Mouse (Mus musculus) CH12.LX (cell line): ENCODE results near the gene B3galt4. TPM values are rescaled to one million over a fixed set of nuclear protein-coding genes. Genes with fewer than 3 reads are reported as not detected.
A peak's percentile ranks its signal among the peaks of the same experiment; 100 is the strongest.
"Not testable (repeated sequence)": the region's sequence is repeated elsewhere in the genome, so short reads cannot be mapped to it uniquely, and the experiment has no call there.

Experiments
- DNase-seq: peaks from one replicate; pipeline ENCODE4 v3.0.0-alpha.2; 2013; ENCODE audit errors: extremely low read depth
- H3K27ac ChIP-seq: 2 replicates; pipeline ENCODE4 v1.5.1; 2012; ENCODE audit warnings: low read depth, mild to moderate bottlenecking, control low read depth, moderate library complexity; ENCODE audit not compliant: insufficient read depth
- H3K27me3 ChIP-seq: replicated peaks from 2 replicates; pipeline ENCODE3; 2012; ENCODE audit warnings: inconsistent platforms
- H3K36me3 ChIP-seq, 2 experiments: replicated peaks in 1 of 2; 2 replicates each; pipeline versions ENCODE3 to v1.6.1; 2012; ENCODE audit warnings: inconsistent platforms in 1 of 2, low read length in 1 of 2, mild to moderate bottlenecking in 1 of 2, mixed read lengths in 1 of 2, moderate library complexity in 1 of 2; ENCODE audit not compliant: control insufficient read depth in 1 of 2, insufficient read depth in 1 of 2
- H3K4me1 ChIP-seq, 2 experiments: 2 replicates each; pipeline ENCODE4 v1.6.1; 2012; ENCODE audit warnings: inconsistent platforms in 1 of 2, moderate library complexity in 1 of 2; ENCODE audit not compliant: insufficient read depth in 2 of 2, control insufficient read depth in 1 of 2
- H3K4me2 ChIP-seq: 2 replicates; pipeline ENCODE4 v1.6.1; 2012; ENCODE audit warnings: low read depth, mild to moderate bottlenecking, control low read depth; ENCODE audit not compliant: poor library complexity, insufficient read depth, severe bottlenecking
- H3K4me3 ChIP-seq, 3 experiments: fragments of 150-350 bp in 1 of 3; sonication (generic) in 1 of 3; replicated peaks in 1 of 3; 2 replicates each; pipeline versions ENCODE3 to v1.5.1; 2011 to 2012; ENCODE audit warnings: low read depth in 2 of 3, low read length in 2 of 3, mild to moderate bottlenecking in 2 of 3, moderate library complexity in 2 of 3, control low read depth in 1 of 3, improper control_type of control experiment in 1 of 3, inconsistent platforms in 1 of 3, mixed read lengths in 1 of 3; ENCODE audit not compliant: poor library complexity in 1 of 3
- H3K79me2 ChIP-seq: replicated peaks from 2 replicates; pipeline ENCODE4 v1.6.1; 2012; ENCODE audit warnings: mild to moderate bottlenecking, moderate library complexity; ENCODE audit not compliant: control insufficient read depth, poor library complexity, insufficient read depth, severe bottlenecking; ENCODE audit errors: extremely low read depth
- H3K9ac ChIP-seq: 2 replicates; pipeline ENCODE4 v1.6.1; 2012; ENCODE audit warnings: low read depth, mild to moderate bottlenecking, control low read depth, moderate library complexity; ENCODE audit not compliant: insufficient read depth
- H3K9me3 ChIP-seq: replicated peaks from 2 replicates; pipeline ENCODE3; 2012; ENCODE audit warnings: low read length, inconsistent platforms, mixed read lengths
- BHLHE40 ChIP-seq: IDR thresholded peaks from 2 replicates; pipeline ENCODE4 v1.6.1; 2011; ENCODE audit warnings: mild to moderate bottlenecking, low read depth, low read length, improper control_type of control experiment
- CTCF ChIP-seq, 2 experiments: IDR thresholded peaks in 1 of 2; conservative IDR thresholded peaks in 1 of 2; 2 replicates each; pipeline ENCODE4 v1.5.1; 2011 to 2012; ENCODE audit warnings: low read depth in 2 of 2, low read length in 2 of 2, improper control_type of control experiment in 1 of 2, inconsistent platforms in 1 of 2, mild to moderate bottlenecking in 1 of 2, moderate library complexity in 1 of 2
- E2F4 ChIP-seq: IDR thresholded peaks from 2 replicates; pipeline ENCODE4 v1.6.1; 2011; ENCODE audit warnings: low read depth, low read length, improper control_type of control experiment; ENCODE audit not compliant: insufficient replicate concordance
- GABPA ChIP-seq: IDR thresholded peaks from 2 replicates; pipeline ENCODE4 v1.6.1; 2012; ENCODE audit warnings: low read depth, low read length, improper control_type of control experiment, inconsistent platforms; ENCODE audit not compliant: insufficient replicate concordance
- HCFC1 ChIP-seq: IDR thresholded peaks from 2 replicates; pipeline ENCODE4 v1.6.1; 2012; ENCODE audit warnings: low read depth, mild to moderate bottlenecking, inconsistent platforms, low read length, improper control_type of control experiment
- JUN ChIP-seq: IDR thresholded peaks from 2 replicates; pipeline ENCODE4 v1.6.1; 2011; ENCODE audit warnings: low read depth, mild to moderate bottlenecking, low read length, improper control_type of control experiment, moderate library complexity; ENCODE audit not compliant: insufficient read depth
- JUND ChIP-seq: conservative IDR thresholded peaks from 2 replicates; pipeline ENCODE4 v1.6.1; 2011; ENCODE audit warnings: low read depth, low read length, improper control_type of control experiment
- MAFK ChIP-seq: IDR thresholded peaks from 2 replicates; pipeline ENCODE4 v1.6.1; 2011; ENCODE audit warnings: low read length, improper control_type of control experiment; ENCODE audit not compliant: insufficient replicate concordance
- MAX ChIP-seq: IDR thresholded peaks from 2 replicates; pipeline ENCODE4 v1.6.1; 2011; ENCODE audit warnings: low read length, improper control_type of control experiment
- MEF2A ChIP-seq: IDR thresholded peaks from 2 replicates; pipeline ENCODE4 v1.6.1; 2014; ENCODE audit warnings: low read depth, mild to moderate bottlenecking, inconsistent platforms, low read length, improper control_type of control experiment, borderline replicate concordance
- MXI1 ChIP-seq: IDR thresholded peaks from 2 replicates; pipeline ENCODE4 v1.6.1; 2011; ENCODE audit warnings: mild to moderate bottlenecking, low read depth, low read length, improper control_type of control experiment
- POLR2A ChIP-seq: IDR thresholded peaks from 2 replicates; pipeline ENCODE4 v1.6.1; 2011; ENCODE audit warnings: low read depth, mild to moderate bottlenecking, improper control_type of control experiment, low read length
- POLR2AphosphoS2 ChIP-seq: IDR thresholded peaks from 2 replicates; pipeline ENCODE4 v1.6.1; 2011; ENCODE audit warnings: low read depth, low read length, improper control_type of control experiment
- TBP ChIP-seq: conservative IDR thresholded peaks from 2 replicates; pipeline ENCODE4 v1.6.1; 2011; ENCODE audit warnings: low read depth, low read length, improper control_type of control experiment
- TCF12 ChIP-seq: IDR thresholded peaks from 2 replicates; pipeline ENCODE4 v1.6.1; 2014; ENCODE audit warnings: low read depth, mild to moderate bottlenecking, inconsistent platforms, low read length, improper control_type of control experiment
- USF1 ChIP-seq: IDR thresholded peaks from 2 replicates; pipeline ENCODE4 v1.6.1; 2014; ENCODE audit warnings: low read depth, mild to moderate bottlenecking, inconsistent platforms, low read length, improper control_type of control experiment
- ZC3H11A ChIP-seq: IDR thresholded peaks from 2 replicates; pipeline ENCODE4 v1.6.1; 2012; ENCODE audit warnings: low read depth, mild to moderate bottlenecking, inconsistent platforms, low read length, improper control_type of control experiment
- dilution Hi-C: fragments of 300-500 bp; cut with MboI; formaldehyde crosslinking; loops from 2 replicates; pipeline ENCODE4 v1.14.3; 2020; ENCODE audit warnings: low sequenced_read_pairs; ENCODE audit not compliant: extremely low pct_unique_long_range_greater_than_20kb, extremely low pct_ligation_motif_present
- in situ Hi-C: fragments of 300-500 bp; cut with MboI; formaldehyde crosslinking; loops from 3 replicates; pipeline ENCODE4 v1.14.3; 2019; ENCODE audit warnings: low sequenced_read_pairs, low pct_ligation_motif_present, low pct_unique_long_range_greater_than_20kb, mixed read lengths
- polyA plus RNA-seq: library from polyadenylated mRNA; unstranded; fragments of >175 nt; gene quantifications from 2 replicates; pipeline ENCODE4 v1.2.1, GENCODE M21; 2012; ENCODE audit warnings: low read depth; ENCODE audit not compliant: insufficient read length
- total RNA-seq, 2 experiments: library from RNA; depleted of rRNA; stranded (reverse); fragments of 300-350 nt in 1 of 2; fragments of >200 nt in 1 of 2; gene quantifications; 2 replicates each; pipeline ENCODE4 v1.2.3; 2012 to 2014

The B3galt4 gene
- total and polyA plus RNA-seq, 3 experiments = 3.7 to 6.2 (median 5.2) TPM

- H3K27ac ChIP-seq, H3K9ac ChIP-seq, H3K36me3 ChIP-seq, H3K4me2 ChIP-seq, dilution Hi-C loops, H3K79me2 ChIP-seq, H3K27me3 ChIP-seq, H3K4me3 ChIP-seq, in situ Hi-C loops, H3K9me3 ChIP-seq: not testable (repeated sequence)
- 0 out of 2 replicates have a peak, but pooled peaks have one; percentile 31 for TF ChIP-seq POLR2A
- H3K4me1 ChIP-seq = peaks cover 0 to 17% of the 10 kb centered on the region in 2 experiments; a peak in 2 of 4 replicates
- peak; percentile 40 for DNase-seq
These were observed 47.2 kb downstream of the B3galt4 start for GRCm38 (mm10) chr17:33903911-33904651.

- Histone ChIP-seq H3K27me3 (no peaks in the 10 kb centered on the region), H3K4me2 (no peak overlapping the region), H3K9ac (no peak overlapping the region), H3K27ac (no peak overlapping the region), H3K4me3 (no peak overlapping the region), H3K4me1 (peaks cover 0 to 10% of the 10 kb centered on the region in 2 experiments; a peak in 2 of 4 replicates), H3K9me3 (no peaks in the 10 kb centered on the region), H3K36me3 (no peaks in the 10 kb centered on the region), H3K79me2 (no peaks in the 10 kb centered on the region)
- no peak for DNase-seq
- in situ Hi-C loops (no loop called here), dilution Hi-C loops (no loop called here)
- TF ChIP-seq MAFK = no peak
These were observed 48.8 kb downstream of the B3galt4 start for GRCm38 (mm10) chr17:33902491-33902890.

DNA sequence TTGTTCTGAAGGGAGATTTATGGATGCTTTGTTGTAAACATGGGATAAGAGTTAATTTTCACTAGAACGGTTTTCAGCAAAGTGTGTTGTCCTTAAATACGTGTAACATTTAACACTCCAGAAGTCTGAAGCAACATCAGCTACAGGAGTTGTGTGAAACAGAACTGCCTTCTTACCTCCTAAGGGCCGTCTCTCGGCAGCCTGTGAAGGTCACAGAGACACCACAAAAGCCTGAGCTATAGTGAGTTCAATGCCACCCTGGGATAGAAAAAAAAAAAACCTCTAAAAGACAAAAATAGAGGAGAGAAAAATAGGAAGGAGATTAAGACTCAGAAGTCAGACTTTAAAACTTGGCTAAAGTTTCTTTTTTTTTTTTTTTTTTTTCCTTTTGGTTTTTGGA, 49.2 kb downstream of the B3galt4 start:
- no peak for DNase-seq
- dilution Hi-C loops (no loop called here), in situ Hi-C loops (no loop called here)
- no peak for TF ChIP-seq USF1
- no peak for TF ChIP-seq JUND
- no peak for TF ChIP-seq CTCF (conservative IDR thresholded peaks at IDR 0.05 in 1 of 2, IDR thresholded peaks at IDR 0.05 in 1 of 2; ENCODE audit: low read depth in 2 of 2, low read length in 2 of 2)
- no peak for TF ChIP-seq MXI1
- no peak for TF ChIP-seq E2F4
- TF ChIP-seq MEF2A = no peak
- TF ChIP-seq TBP = no peak
- TF ChIP-seq GABPA = no peak
- TF ChIP-seq TCF12 = no peak
- no peak for TF ChIP-seq MAX
- no peak for TF ChIP-seq ZC3H11A
- TF ChIP-seq BHLHE40 = no peak
- TF ChIP-seq JUN = no peak
- no peak for TF ChIP-seq HCFC1
- TF ChIP-seq POLR2AphosphoS2 = no peak
- Histone ChIP-seq H3K4me3 (no peak overlapping the region), H3K36me3 (no peaks in the 10 kb centered on the region), H3K9me3 (no peaks in the 10 kb centered on the region), H3K27ac (no peak overlapping the region), H3K79me2 (no peaks in the 10 kb centered on the region), H3K4me2 (no peak overlapping the region), H3K9ac (no peak overlapping the region), H3K27me3 (no peaks in the 10 kb centered on the region), H3K4me1 (peaks cover 0 to 10% of the 10 kb centered on the region in 2 experiments; a peak in 2 of 4 replicates)
